Comparison of ENCODE assay signal across 8 mouse cellular contexts in genomic region chr14:84446941-84447641, GRCm38 (mm10). TPM values are rescaled to one million over a fixed set of nuclear protein-coding genes. Genes with fewer than 3 reads are reported as not detected.
DNase-seq lines count a peak whose midpoint lies in the region; ATAC-seq lines count a peak whose summit lies in the region.

No protein-coding gene starts in this region.

- no peak overlapping the region for H3K9ac ChIP-seq in embryonic facial prominence, embryonic 15.5 days
- no peak overlapping the region for H3K9ac ChIP-seq in heart, embryonic 12.5 days
- no peak overlapping the region for H3K9ac ChIP-seq in limb, embryonic 15.5 days
- H3K9ac ChIP-seq in midbrain, embryonic 14.5 days (replicated peaks; ENCODE audit: low read length), result peak overlapping the region; percentile 56

- H3K4me1 ChIP-seq in embryonic facial prominence, embryonic 15.5 days, result peaks cover 41% of the 10 kb centered on the region
- peaks cover 26% of the 10 kb centered on the region for H3K4me1 ChIP-seq in heart, embryonic 12.5 days (replicated peaks)
- peaks cover 47% of the 10 kb centered on the region for H3K4me1 ChIP-seq in limb, embryonic 15.5 days
- peaks cover 16% of the 10 kb centered on the region for H3K4me1 ChIP-seq in midbrain, embryonic 14.5 days (ENCODE audit: control insufficient read depth, insufficient read depth, low read length)

- H3K27ac ChIP-seq in embryonic facial prominence, embryonic 15.5 days (replicated peaks), result no peak overlapping the region
- H3K27ac ChIP-seq in heart, embryonic 12.5 days (ENCODE audit: poor library complexity, severe bottlenecking), result no peak overlapping the region
- H3K27ac ChIP-seq in limb, embryonic 15.5 days, result no peak overlapping the region
- H3K27ac ChIP-seq in midbrain, embryonic 14.5 days (replicated peaks; ENCODE audit: low read depth, low read length), result no peak overlapping the region

- H3K4me2 ChIP-seq in embryonic facial prominence, embryonic 15.5 days (replicated peaks), result peak overlapping the region; percentile 80
- peak overlapping the region; percentile 92 for H3K4me2 ChIP-seq in heart, embryonic 12.5 days
- peak overlapping the region; percentile 93 for H3K4me2 ChIP-seq in limb, embryonic 15.5 days
- peak overlapping the region; percentile 96 for H3K4me2 ChIP-seq in midbrain, embryonic 14.5 days (ENCODE audit: low read length)

- H3K4me3 ChIP-seq in embryonic facial prominence, embryonic 15.5 days (replicated peaks), result peak overlapping the region; percentile 63
- H3K4me3 ChIP-seq in heart, embryonic 12.5 days, result peak overlapping the region; percentile 76
- H3K4me3 ChIP-seq in limb, embryonic 15.5 days, result peak overlapping the region; percentile 57
- peak overlapping the region; percentile 69 for H3K4me3 ChIP-seq in midbrain, embryonic 14.5 days (replicated peaks; ENCODE audit: low read depth, low read length)

- WGBS in embryonic facial prominence, embryonic 15.5 days, result 5% methylated on average over 45 of the region's 45 CpGs
- WGBS in heart, embryonic 12.5 days, result 7% methylated on average over 45 of the region's 45 CpGs
- WGBS in limb, embryonic 15.5 days, result 7% methylated on average over 45 of the region's 45 CpGs
- WGBS in midbrain, embryonic 14.5 days, result 5% methylated on average over 45 of the region's 45 CpGs

- ATAC-seq in embryonic facial prominence, embryonic 15.5 days (ENCODE audit: insufficient number of reproducible peaks, low FRiP score, low TSS enrichment, low read depth), result no peak
- no peak for ATAC-seq in heart, embryonic 12.5 days (ENCODE audit: insufficient number of reproducible peaks, low FRiP score)
- ATAC-seq in limb, embryonic 15.5 days (ENCODE audit: insufficient number of reproducible peaks, low FRiP score, low TSS enrichment, low read depth), result no peak
- ATAC-seq in midbrain, embryonic 14.5 days (ENCODE audit: low FRiP score, low TSS enrichment), result no peak

- no peaks in the 10 kb centered on the region for H3K9me3 ChIP-seq in embryonic facial prominence, embryonic 15.5 days (replicated peaks)
- no peaks in the 10 kb centered on the region for H3K9me3 ChIP-seq in heart, embryonic 12.5 days (replicated peaks)
- no peaks in the 10 kb centered on the region for H3K9me3 ChIP-seq in limb, embryonic 15.5 days
- H3K9me3 ChIP-seq in midbrain, embryonic 14.5 days (ENCODE audit: control insufficient read depth, low read length), result no peaks in the 10 kb centered on the region

- DNase-seq in layer of hippocampus, adult 11-12 months (ENCODE audit: low spot score), result peak; percentile 66
- no peak for DNase-seq in layer of hippocampus, adult 9-10 months (ENCODE audit: low spot score)
- peak; percentile 66 for DNase-seq in kidney, adult 9 months
- DNase-seq in midbrain, embryonic 14.5 days, result peak; percentile 74
- DNase-seq in testis, postnatal 14 days (ENCODE audit: low spot score), result peak; percentile 14

- H3K36me3 ChIP-seq in embryonic facial prominence, embryonic 15.5 days, result no peaks in the 10 kb centered on the region
- no peaks in the 10 kb centered on the region for H3K36me3 ChIP-seq in heart, embryonic 12.5 days
- no peaks in the 10 kb centered on the region for H3K36me3 ChIP-seq in limb, embryonic 15.5 days
- no peaks in the 10 kb centered on the region for H3K36me3 ChIP-seq in midbrain, embryonic 14.5 days (ENCODE audit: control insufficient read depth, insufficient read depth, low read length)

- peaks cover 30% of the 10 kb centered on the region for H3K27me3 ChIP-seq in embryonic facial prominence, embryonic 15.5 days
- H3K27me3 ChIP-seq in heart, embryonic 12.5 days (replicated peaks), result peaks cover 20% of the 10 kb centered on the region
- H3K27me3 ChIP-seq in limb, embryonic 15.5 days, result peaks cover 48% of the 10 kb centered on the region
- H3K27me3 ChIP-seq in midbrain, embryonic 14.5 days (ENCODE audit: control insufficient read depth, insufficient read depth, low read length), result peaks cover 6% of the 10 kb centered on the region

RNA-seq across cellular contexts. Expression of gene Pcdh17, which starts 3.7 kb away (rescaled TPM):
- 6.8 TPM in 2 replicates for polyA plus RNA-seq in embryonic facial prominence, embryonic 15.5 days (2015; fragmentation: Nextera tagmentation; extraction: Ambion mirVana)
- 1.7 and 1.8 TPM in 2 replicates for polyA plus RNA-seq in heart, embryonic 12.5 days (2016; fragmentation: Nextera tagmentation; extraction: Ambion mirVana)
- polyA plus RNA-seq in limb, embryonic 15.5 days (2015; fragmentation: Nextera tagmentation; extraction: Ambion mirVana), result 4.1 and 5.3 TPM in 2 replicates
- 30.6 and 32.3 TPM in 2 replicates for polyA plus RNA-seq in midbrain, embryonic 14.5 days (2014; fragmentation: Nextera tagmentation; extraction: Ambion mirVana)
